Mouse (Mus musculus) MEL (cell line): ENCODE data around the gene Mtr. TPM values are rescaled to one million over a fixed set of nuclear protein-coding genes. Genes with fewer than 3 reads are reported as not detected.

Experiments used
- DNase-seq: peaks from one replicate; pipeline ENCODE4 v3.0.0; 2011; ENCODE audit warnings: low read depth, low spot score
- H3K27ac ChIP-seq: 2 replicates; pipeline ENCODE4 v1.5.1; 2012; ENCODE audit warnings: low read depth, mild to moderate bottlenecking, control low read depth, low read length, moderate library complexity; ENCODE audit not compliant: control insufficient read depth
- H3K27me3 ChIP-seq, 2 experiments: fragments of 150-350 bp in 1 of 2; sonication (generic) in 1 of 2; 2 replicates each; pipeline ENCODE4 v1.6.1; 2012; ENCODE audit warnings: low read length in 2 of 2, mild to moderate bottlenecking in 2 of 2, improper control_type of control experiment in 1 of 2, moderate library complexity in 1 of 2; ENCODE audit not compliant: insufficient read depth in 2 of 2, control insufficient read depth in 1 of 2
- H3K36me3 ChIP-seq, 2 experiments: 2 replicates each; pipeline ENCODE4 v1.6.1; 2012 to 2014; ENCODE audit warnings: low read length in 2 of 2, improper control_type of control experiment in 1 of 2, inconsistent platforms in 1 of 2, mild to moderate bottlenecking in 1 of 2; ENCODE audit not compliant: insufficient read depth in 2 of 2, control insufficient read depth in 1 of 2
- H3K4me1 ChIP-seq, 2 experiments: fragments of 150-350 bp in 1 of 2; sonication (generic) in 1 of 2; 2 replicates each; pipeline ENCODE4 v1.6.1; 2012; ENCODE audit warnings: low read length in 2 of 2, improper control_type of control experiment in 1 of 2, mild to moderate bottlenecking in 1 of 2; ENCODE audit not compliant: insufficient read depth in 2 of 2, control insufficient read depth in 1 of 2
- H3K4me3 ChIP-seq, 2 experiments: fragments of 150-350 bp in 1 of 2; sonication (generic) in 1 of 2; 2 replicates each; pipeline ENCODE4 v1.5.1; 2012; ENCODE audit warnings: low read depth in 2 of 2, low read length in 2 of 2, mild to moderate bottlenecking in 2 of 2, moderate library complexity in 2 of 2, control low read depth in 1 of 2, improper control_type of control experiment in 1 of 2; ENCODE audit not compliant: control insufficient read depth in 1 of 2, insufficient read depth in 1 of 2
- H3K79me2 ChIP-seq: 2 replicates; pipeline ENCODE4 v1.6.1; 2012; ENCODE audit warnings: mild to moderate bottlenecking, low read length, moderate library complexity; ENCODE audit not compliant: control insufficient read depth, poor library complexity, insufficient read depth
- H3K9ac ChIP-seq: 2 replicates; pipeline ENCODE4 v1.6.1; 2012; ENCODE audit warnings: low read depth, mild to moderate bottlenecking, control low read depth, low read length, moderate library complexity; ENCODE audit not compliant: control insufficient read depth, poor library complexity, severe bottlenecking
- H3K9me3 ChIP-seq: fragments of 150-350 bp; sonication (generic); replicated peaks from 2 replicates; pipeline ENCODE4 v1.6.1; 2012; ENCODE audit warnings: mild to moderate bottlenecking, low read length, improper control_type of control experiment, moderate library complexity; ENCODE audit not compliant: insufficient read depth
- CHD2 ChIP-seq: IDR thresholded peaks from 2 replicates; pipeline ENCODE4 v1.6.1; 2011; ENCODE audit warnings: low read length, improper control_type of control experiment
- JUND ChIP-seq: IDR thresholded peaks from 2 replicates; pipeline ENCODE4 v1.6.1; 2011; ENCODE audit warnings: low read depth, mild to moderate bottlenecking, improper control_type of control experiment, low read length
- MAFK ChIP-seq: IDR thresholded peaks from 2 replicates; pipeline ENCODE4 v1.6.1; 2011; ENCODE audit warnings: low read depth, mild to moderate bottlenecking, low read length, improper control_type of control experiment, borderline replicate concordance
- MEF2A ChIP-seq: IDR thresholded peaks from 2 replicates; pipeline ENCODE4 v1.6.1; 2014; ENCODE audit warnings: low read depth, mild to moderate bottlenecking, inconsistent platforms, low read length, improper control_type of control experiment; ENCODE audit not compliant: poor library complexity, insufficient replicate concordance, severe bottlenecking; ENCODE audit errors: extremely low read depth
- MXI1 ChIP-seq: IDR thresholded peaks from 2 replicates; pipeline ENCODE4 v1.6.1; 2011; ENCODE audit warnings: mild to moderate bottlenecking, low read depth, low read length, improper control_type of control experiment
- NELFE ChIP-seq: IDR thresholded peaks from 2 replicates; pipeline ENCODE4 v1.6.1; 2011; ENCODE audit warnings: low read depth, low read length, improper control_type of control experiment
- POLR2A ChIP-seq, 2 experiments: IDR thresholded peaks; 2 replicates each; pipeline ENCODE4 v1.6.1; 2011 to 2012; ENCODE audit warnings: low read length in 2 of 2, mild to moderate bottlenecking in 2 of 2, control low read depth in 1 of 2, improper control_type of control experiment in 1 of 2, low read depth in 1 of 2, moderate library complexity in 1 of 2; ENCODE audit not compliant: control insufficient read depth in 1 of 2, insufficient read depth in 1 of 2, poor library complexity in 1 of 2
- POLR2AphosphoS2 ChIP-seq: IDR thresholded peaks from 2 replicates; pipeline ENCODE4 v1.6.1; 2011; ENCODE audit warnings: low read length, improper control_type of control experiment
- RCOR1 ChIP-seq: IDR thresholded peaks from 2 replicates; pipeline ENCODE4 v1.6.1; 2012; ENCODE audit warnings: low read depth, mild to moderate bottlenecking, inconsistent platforms, low read length, improper control_type of control experiment
- SMC3 ChIP-seq: IDR thresholded peaks from 2 replicates; pipeline ENCODE4 v1.6.1; 2011; ENCODE audit warnings: low read depth, low read length, improper control_type of control experiment
- USF1 ChIP-seq: IDR thresholded peaks from 2 replicates; pipeline ENCODE4 v1.6.1; 2014; ENCODE audit warnings: low read depth, mild to moderate bottlenecking, inconsistent platforms, low read length, improper control_type of control experiment, moderate library complexity
- USF2 ChIP-seq, 2 experiments: IDR thresholded peaks; 2 replicates each; pipeline ENCODE4 v1.6.1; 2011 to 2012; ENCODE audit warnings: improper control_type of control experiment in 2 of 2, low read length in 2 of 2, borderline replicate concordance in 1 of 2, inconsistent platforms in 1 of 2, low read depth in 1 of 2, mild to moderate bottlenecking in 1 of 2; ENCODE audit not compliant: insufficient read depth in 1 of 2
- polyA plus RNA-seq, 2 experiments: library from polyadenylated mRNA; stranded (reverse) in 1 of 2; unstranded in 1 of 2; fragments of >175 nt in 1 of 2; fragments of >200 nt in 1 of 2; gene quantifications; 2 replicates each; pipeline versions ENCODE4 v1.2.1 to v1.2.4; 2012; ENCODE audit warnings: low replicate concordance in 2 of 2, low read depth in 1 of 2; ENCODE audit not compliant: insufficient read length in 2 of 2, insufficient read depth in 1 of 2, missing spikeins in 1 of 2
- total RNA-seq: library from RNA; depleted of rRNA; stranded (reverse); fragments of 300-350 nt; gene quantifications from 2 replicates; pipeline ENCODE4 v1.2.3, GENCODE M21; 2012; rRNA removed

Gene Mtr
- total and polyA plus RNA-seq, 3 experiments, result 25.5 to 53.0 (median 32.2) TPM

GRCm38 (mm10) chr13:12133549-12133948 is 124.4 kb downstream of the Mtr start:
- no peak overlapping the region for H3K4me3 ChIP-seq
- no peak overlapping the region for H3K9ac ChIP-seq
- no peak overlapping the region for H3K27ac ChIP-seq
- TF ChIP-seq MAFK (no peak), POLR2A (IDR thresholded peaks at IDR 0.05; ENCODE audit: control insufficient read depth in 1 of 2, insufficient read depth in 1 of 2, low read depth in 1 of 2, low read length in 2 of 2, poor library complexity in 1 of 2) (no peak), SMC3 (no peak), USF1 (no peak), MEF2A (no peak), POLR2AphosphoS2 (no peak), MXI1 (no peak), RCOR1 (no peak), JUND (no peak), USF2 (IDR thresholded peaks at IDR 0.05; ENCODE audit: borderline replicate concordance in 1 of 2, insufficient read depth in 1 of 2, low read depth in 1 of 2, low read length in 2 of 2) (no peak), NELFE (no peak), CHD2 (no peak)
- H3K9me3 ChIP-seq, result no peaks in the 10 kb centered on the region
- peaks cover 0 to 9% of the 10 kb centered on the region in 2 experiments; a peak in 2 of 4 replicates for H3K36me3 ChIP-seq
- DNase-seq, result no peak
- H3K4me1 ChIP-seq, result peaks cover 0 to 14% of the 10 kb centered on the region in 2 experiments; a peak in 1 of 4 replicates
- H3K27me3 ChIP-seq, result peaks cover 2 to 3% of the 10 kb centered on the region in 2 experiments; a peak in 3 of 4 replicates
- no peaks in the 10 kb centered on the region for H3K79me2 ChIP-seq

Other genes starting within 250 kb of the Mtr start
- gene Ryr2, start 151.2 kb downstream of the Mtr start, total RNA-seq, result 0.04 TPM in 1 of 2 replicates, not detected in the other
- gene Ryr2, start 151.2 kb downstream of the Mtr start, polyA plus RNA-seq, result not detected
- gene Actn2, start 82.6 kb upstream of the Mtr start, total RNA-seq, result not detected in 2 replicates
- not detected for gene Actn2, start 82.6 kb upstream of the Mtr start, polyA plus RNA-seq
- gene Heatr1, start 136.9 kb upstream of the Mtr start, total RNA-seq, result 131 and 156 TPM in 2 replicates
- gene Heatr1, start 136.9 kb upstream of the Mtr start, polyA plus RNA-seq, result 100 to 1,000 TPM; 130 to 468 TPM
- gene Lgals8, start 206.8 kb upstream of the Mtr start, total RNA-seq, result 12.9 and 18.0 TPM in 2 replicates
- 10 to 100 TPM in 1 of 2 experiments, not detected in 1; 23.7 TPM for gene Lgals8, start 206.8 kb upstream of the Mtr start, polyA plus RNA-seq